Mouse (Mus musculus): ENCODE measurements around the gene P4hb.
"Not testable (repeated sequence)": the region's sequence is repeated elsewhere in the genome, so short reads cannot be mapped to it uniquely, and the experiment has no call there.

The P4hb gene

DNA sequence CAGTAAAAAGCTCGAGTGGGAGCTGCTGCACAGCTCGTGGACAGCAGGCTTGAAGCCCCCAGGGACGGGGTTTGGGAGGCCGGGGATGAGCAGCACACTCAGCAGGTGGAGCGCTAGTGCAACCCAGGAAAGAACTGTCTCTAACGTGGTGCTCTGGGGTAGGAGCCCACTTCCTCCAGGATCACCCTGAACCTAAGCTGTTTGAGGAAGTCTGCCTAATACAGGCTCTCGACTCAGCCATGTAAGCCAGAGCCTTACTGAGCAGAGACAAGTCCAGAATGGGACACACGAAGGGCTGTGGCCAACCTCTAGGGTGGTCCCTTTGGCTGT is 34.1 kb downstream of the P4hb start:
- no peak for DNase-seq (ENCODE audit: low read depth)

DNA sequence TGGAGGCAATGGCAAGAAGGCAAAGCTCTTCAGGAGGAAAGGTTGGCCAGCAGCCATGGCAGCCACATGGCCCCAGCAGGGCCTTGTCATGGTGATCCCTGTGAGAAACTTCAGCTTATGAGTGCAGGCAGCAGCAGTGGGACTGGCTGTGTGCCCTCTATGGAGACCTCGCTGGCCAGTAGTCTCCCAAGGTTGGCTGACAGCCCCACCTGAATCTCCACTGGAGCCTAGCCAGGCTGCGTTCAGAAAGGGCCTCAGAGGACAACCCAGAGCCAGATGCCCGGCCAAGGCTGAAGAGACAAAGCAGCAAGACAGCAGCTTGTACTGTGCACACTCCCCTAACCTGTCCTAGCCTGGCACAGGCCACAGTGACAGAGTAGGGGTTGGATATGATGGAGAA is 34.6 kb downstream of the P4hb start:
- DNase-seq (ENCODE audit: low read depth): no peak

DNA sequence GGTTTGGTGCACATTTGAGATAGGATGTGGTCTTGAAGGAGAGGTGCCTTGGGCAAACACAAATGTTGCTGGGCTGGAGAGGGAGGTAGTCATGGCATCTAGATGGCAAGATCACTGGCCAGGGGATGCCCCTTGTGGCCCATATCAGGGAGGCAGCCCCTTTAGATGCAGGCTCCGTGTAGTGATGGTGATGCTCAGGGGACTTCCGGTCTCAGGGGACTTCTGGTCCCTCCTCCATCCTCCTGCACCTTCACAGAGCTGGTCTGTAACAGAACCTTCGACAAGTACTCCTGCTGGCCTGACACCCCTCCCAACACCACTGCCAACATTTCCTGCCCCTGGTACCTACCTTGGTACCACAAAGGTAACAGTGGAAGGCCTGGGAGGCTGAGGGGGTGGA is 37.2 kb downstream of the P4hb start:
- DNase-seq (ENCODE audit: low read depth): no peak

- DNase-seq (ENCODE audit: low read depth): no peak
Measured at GRCm38 (mm10) chr11:120535145-120535544, 37.9 kb downstream of the P4hb start.

DNA sequence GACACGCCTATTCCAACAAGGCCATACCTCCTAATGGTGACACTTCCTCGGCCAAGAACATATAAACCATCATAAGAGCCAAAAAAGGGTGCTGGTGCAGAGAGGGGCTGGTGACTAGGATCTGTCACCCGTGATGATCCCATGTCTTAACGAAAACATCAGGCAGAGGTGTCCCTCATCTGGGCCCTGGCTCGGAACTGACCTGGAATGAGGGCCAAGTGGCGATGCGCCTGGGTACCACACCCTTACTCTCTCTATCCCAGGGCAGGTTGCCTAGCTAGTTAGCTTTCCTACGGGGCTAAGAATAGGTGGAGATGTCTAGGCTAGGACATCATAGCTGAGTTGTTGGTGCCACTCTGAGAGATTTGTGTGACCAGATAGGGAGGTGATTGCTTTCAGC is 39.0 kb downstream of the P4hb start:
- DNase-seq (ENCODE audit: low read depth): no peak

- no peak for DNase-seq (ENCODE audit: low read depth)
Measured at GRCm38 (mm10) chr11:120531646-120532045, 41.4 kb downstream of the P4hb start.

- DNase-seq (ENCODE audit: low read depth): no peak
Measured at GRCm38 (mm10) chr11:120530085-120530964, 42.7 kb downstream of the P4hb start, which contains the start of gene Gcgr. Gene Gcgr, plus strand, starts transcription at chr11:120530699.

GRCm38 (mm10) chr11:120528903-120529302 is 44.1 kb downstream of the P4hb start:
- no peak for DNase-seq (ENCODE audit: low read depth)

DNA sequence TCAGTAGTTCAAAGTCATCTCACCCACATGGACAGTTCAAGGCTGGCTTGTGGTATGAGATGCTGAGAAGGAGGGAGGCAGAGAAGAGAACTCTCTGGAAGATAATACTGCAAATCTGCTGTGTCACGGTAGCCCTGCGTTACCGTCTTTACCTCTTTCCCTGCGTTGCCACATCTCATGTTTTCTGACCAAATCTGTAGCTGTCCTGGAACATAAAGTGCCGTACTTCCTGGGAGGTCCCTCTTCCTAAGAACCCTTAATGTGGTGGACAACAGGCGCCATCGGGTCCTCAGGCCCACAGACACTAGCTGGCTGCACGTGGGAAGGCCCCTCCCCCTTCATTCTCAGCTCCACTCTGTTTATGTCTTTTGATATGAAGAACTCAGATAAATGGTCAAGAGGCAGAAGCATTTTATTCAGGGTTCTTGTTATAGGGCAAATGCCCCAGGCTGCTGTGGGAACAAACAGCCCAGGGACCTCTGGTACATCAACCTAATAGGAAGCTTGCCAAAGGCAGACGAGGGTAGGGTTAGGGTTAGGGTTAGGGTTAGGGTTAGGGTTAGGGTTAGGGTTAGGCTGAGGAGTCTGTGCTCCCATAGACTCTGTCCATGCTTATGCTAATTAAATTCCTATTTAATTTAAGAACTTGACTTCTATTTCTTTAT is 45.2 kb downstream of the P4hb start:
- DNase-seq (ENCODE audit: low read depth): no peak

DNA sequence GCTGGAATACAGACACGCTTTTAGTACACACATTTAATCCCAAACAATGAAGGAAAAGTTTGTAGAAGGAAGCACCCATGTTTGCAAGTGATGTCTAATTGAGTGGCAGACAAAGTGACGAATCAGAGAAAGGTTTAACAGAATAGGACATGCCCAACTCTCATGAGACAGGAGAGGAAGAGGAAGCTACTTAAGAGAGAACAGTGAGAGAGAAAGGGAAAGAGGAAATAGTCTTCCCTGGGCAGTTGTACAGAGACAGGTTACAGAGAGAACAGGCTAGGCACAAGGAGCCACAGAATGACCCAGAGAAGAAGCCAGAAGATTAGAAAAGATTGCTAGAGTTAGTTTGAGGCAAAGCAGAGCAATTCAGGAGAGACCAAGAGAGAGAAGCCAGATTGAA is 47.1 kb downstream of the P4hb start:
- no peak for DNase-seq (ENCODE audit: low read depth)

DNA sequence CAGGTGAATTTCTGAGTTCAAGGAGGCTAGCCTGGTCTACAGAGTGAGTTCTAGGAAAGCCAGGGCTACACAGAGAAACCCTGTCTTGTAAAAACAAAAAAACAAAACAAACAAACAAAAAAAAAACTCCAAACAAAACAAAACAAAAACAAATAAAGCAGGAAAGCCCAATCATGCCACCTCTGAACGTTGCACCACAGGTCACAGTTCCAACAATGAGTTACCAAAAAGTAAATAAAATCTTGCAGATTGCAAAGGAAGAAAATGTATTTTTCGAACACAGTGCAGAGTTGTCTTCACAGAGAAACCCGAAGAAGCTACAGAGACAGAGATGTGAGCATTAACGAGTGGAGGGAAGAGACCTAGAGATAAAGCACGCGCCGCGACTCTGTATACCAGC is 50.5 kb downstream of the P4hb start:
- no peak for DNase-seq (ENCODE audit: low read depth)

DNA sequence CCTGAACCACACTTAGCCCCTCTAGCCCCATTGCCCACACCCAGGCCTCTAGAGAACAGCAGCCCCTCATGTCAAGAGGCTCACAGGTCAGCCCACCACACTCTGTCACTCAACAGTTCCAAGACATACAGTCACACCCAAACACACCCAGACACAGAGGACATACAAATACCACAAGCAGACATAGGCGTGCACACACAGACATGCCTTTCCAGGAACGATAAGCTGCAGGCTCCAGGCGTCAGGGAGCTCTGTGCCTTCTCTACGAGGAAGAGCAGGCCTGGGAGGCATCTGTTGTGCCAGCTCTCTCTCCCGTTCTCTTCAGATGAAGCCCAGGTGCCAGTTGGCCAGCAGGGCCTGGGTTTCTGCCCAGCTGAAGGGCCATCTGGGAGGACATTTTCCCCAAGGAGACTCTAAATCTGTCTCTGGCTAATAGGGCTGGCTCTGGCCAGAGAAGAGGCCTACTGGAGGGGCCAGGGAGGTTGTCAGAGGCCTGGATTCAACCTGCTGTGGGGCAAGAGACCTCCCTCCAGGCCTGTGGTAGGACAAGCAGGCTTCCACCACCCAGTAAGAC is 52.0 kb downstream of the P4hb start:
- DNase-seq (ENCODE audit: low read depth): no peak

DNA sequence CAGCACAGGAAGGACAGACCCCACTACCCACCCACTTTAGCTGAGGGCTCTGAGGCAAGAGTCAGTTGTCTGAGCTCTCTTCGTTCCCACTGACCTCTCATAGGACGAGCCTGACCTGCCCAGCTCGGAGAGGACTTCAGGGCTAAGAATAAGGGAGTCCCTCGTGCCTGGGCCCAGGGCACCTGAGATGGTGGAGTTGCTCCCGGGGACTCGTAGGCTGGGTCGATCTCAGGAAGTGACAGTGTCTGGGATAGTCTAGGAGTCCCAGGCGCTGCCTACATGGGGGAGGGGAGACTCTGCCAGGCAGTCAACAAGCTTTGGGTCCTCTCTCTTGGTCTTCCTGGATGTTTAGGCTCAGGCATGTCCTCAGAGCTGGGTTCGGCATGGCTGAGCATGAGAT is 52.6 kb downstream of the P4hb start:
- DNase-seq (ENCODE audit: low read depth): no peak

DNA sequence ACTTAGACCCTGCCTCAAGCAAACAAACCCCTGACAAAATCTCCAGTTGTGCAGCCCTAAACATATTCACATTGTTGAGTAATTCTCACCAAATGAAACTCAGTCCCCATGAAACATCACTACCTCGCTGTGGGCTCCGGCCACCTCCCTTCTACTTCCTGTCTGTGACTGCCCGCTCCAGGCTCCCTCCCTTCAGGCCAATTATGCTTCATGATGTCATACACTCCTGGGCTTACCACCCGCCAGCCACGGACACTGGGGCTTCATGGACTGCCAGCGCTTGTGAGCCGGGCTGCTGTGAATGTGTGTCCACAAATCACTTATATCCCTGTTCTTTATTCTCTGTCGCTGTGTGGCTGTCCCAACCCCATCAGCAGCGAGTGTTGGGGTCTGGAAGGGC is 53.3 kb downstream of the P4hb start:
- no peak for DNase-seq (ENCODE audit: low read depth)

DNA sequence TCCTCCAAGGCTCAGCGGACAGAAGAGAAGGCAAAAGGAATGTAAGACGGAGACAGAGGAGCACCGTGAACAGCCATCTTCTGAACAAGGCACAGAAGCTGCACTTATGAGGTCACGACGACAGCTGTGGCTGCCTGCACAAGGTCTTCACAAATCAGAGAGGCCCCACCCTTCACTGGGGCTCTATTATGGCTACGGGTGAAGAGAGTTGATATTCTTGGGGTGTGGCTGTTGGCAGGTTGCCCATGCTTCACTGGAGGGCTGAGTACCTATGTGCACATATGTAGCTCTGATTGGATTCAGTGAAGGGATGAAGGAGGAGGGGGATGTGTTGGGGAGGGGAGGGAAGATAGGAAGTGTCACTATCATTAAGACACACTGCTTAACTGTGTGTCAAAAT is 54.5 kb downstream of the P4hb start:
- no peak for DNase-seq (ENCODE audit: low read depth)

GRCm38 (mm10) chr11:120518027-120518426 is 55.0 kb downstream of the P4hb start:
- no peak for DNase-seq (ENCODE audit: low read depth)

DNA sequence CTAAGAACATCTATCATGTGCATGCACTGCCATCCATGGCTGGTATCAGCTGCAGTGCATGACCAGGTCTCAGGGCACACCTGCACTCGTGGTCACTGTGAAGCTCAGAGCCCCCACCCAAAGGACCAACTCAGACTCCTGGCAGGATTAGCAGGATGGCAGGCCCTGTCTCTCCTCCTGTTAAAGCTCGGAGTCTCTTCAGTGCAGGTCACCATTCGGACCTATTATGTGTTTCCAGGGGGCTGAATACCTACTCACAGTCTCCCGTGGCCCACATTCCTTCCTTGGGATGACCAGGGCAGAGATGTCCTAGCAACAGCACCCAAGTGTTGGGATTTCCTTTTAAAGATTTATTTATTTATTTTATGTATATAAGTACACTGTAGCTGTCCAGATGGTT is 55.9 kb downstream of the P4hb start:
- DNase-seq (ENCODE audit: low read depth): no peak

DNA sequence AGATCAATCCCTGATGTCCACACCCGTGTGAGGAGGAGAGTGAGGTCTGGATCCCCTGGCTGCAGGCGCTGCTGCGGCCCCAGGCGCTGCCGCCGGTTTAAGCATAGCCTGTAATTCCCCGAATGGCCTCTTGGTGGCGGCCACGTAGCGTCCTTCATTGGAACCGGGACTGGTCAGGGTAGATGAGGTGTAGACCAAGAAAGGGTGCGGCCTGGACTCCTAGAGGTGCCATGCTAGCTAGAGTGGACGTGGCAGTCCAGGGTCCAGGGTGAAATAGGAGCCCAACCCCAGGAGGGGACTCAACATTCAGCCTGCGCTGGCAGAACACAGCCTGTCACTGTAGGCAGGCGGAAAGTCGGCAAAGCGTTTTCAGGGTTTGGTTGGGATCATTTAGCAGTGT is 57.4 kb downstream of the P4hb start:
- DNase-seq (ENCODE audit: low read depth): peak; percentile 78

DNA sequence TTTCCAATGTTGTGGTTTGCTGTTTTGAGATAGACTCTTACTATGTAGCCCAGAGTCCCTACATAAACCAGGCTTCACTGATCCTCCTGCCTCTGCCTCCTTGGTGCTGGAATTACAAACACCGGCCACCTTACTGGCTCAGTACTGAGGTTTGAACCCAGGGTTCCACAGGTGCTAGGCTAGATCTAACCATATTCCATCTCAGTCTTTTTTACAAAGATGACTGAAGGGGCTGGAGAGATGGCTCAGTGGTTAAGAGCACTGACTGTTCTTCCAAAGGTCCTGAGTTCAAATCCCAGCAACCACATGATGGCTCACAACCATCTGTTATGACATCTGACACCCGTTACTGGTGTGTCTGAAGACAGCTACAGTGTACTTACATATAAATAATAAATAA is 58.8 kb downstream of the P4hb start:
- DNase-seq (ENCODE audit: low read depth): not testable (repeated sequence)

- DNase-seq (ENCODE audit: low read depth): no peak
Measured at GRCm38 (mm10) chr11:120512790-120513453, 60.1 kb downstream of the P4hb start.

GRCm38 (mm10) chr11:120510375-120511030 is 62.5 kb downstream of the P4hb start:
- no peak for DNase-seq (ENCODE audit: low read depth)

All from c-Kit-positive CD71-negative TER-119-negative erythroid progenitor cells, embryonic 14.5 days (primary cell).